Mouse (Mus musculus) CH12F3 (cell line): ENCODE data around the gene Crb2.

Experiments
- in situ Hi-C: fragments of 300-500 bp; cut with MboI; formaldehyde crosslinking; loops from 2 replicates; pipeline ENCODE4 v1.14.3; 2020; ENCODE audit warnings: low sequenced_read_pairs

Crb2 gene

DNA sequence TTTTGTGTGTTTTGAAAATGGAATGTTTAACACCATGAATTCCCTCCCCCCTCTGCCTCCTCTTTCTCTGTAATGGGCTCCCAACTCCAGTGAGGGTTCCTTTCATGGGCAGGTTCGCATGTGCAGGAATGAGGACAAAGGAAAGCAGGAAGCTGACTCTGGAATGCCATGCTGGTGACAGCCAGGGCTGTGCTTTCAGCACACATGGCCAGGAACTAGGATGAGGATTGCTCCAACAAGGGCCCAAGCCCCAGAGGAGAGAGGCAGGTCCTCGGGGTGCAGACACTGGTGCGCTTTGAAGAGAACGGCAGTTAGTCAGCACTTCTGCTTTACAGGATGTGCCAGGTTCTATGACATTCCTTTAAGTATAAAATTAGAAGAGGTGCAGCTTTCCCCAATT is 66.7 kb downstream of the Crb2 start:
- in situ Hi-C loops, result no loop called here
